Mouse (Mus musculus) ES-Bruce4 (cell line): ENCODE results near the gene Brsk2. TPM values are rescaled to one million over a fixed set of nuclear protein-coding genes. Genes with fewer than 3 reads are reported as not detected.
A peak's percentile ranks its signal among the peaks of the same experiment; 100 is the strongest.

Experiments used
- H3K27ac ChIP-seq: 2 replicates; pipeline ENCODE4 v1.5.1; 2012; ENCODE audit warnings: low read length, inconsistent platforms; ENCODE audit not compliant: insufficient read depth
- H3K27me3 ChIP-seq: 2 replicates; pipeline ENCODE4 v1.6.1; 2012; ENCODE audit warnings: mild to moderate bottlenecking, low read length, inconsistent platforms; ENCODE audit not compliant: control insufficient read depth, poor library complexity, insufficient read depth, severe bottlenecking
- H3K36me3 ChIP-seq: 2 replicates; pipeline ENCODE4 v1.6.1; 2012; ENCODE audit warnings: inconsistent platforms, mild to moderate bottlenecking, low read length, moderate library complexity; ENCODE audit not compliant: control insufficient read depth, poor library complexity, insufficient read depth, severe bottlenecking
- H3K4me1 ChIP-seq: one replicate; pipeline ENCODE4 v1.8.1; 2011; ENCODE audit warnings: low read length; ENCODE audit not compliant: control insufficient read depth, insufficient read depth
- H3K4me3 ChIP-seq: 2 replicates; pipeline ENCODE4 v1.5.1; 2011; ENCODE audit warnings: low read depth, mild to moderate bottlenecking, low read length
- H3K9ac ChIP-seq: 2 replicates; pipeline ENCODE4 v1.6.1; 2012; ENCODE audit warnings: low read depth, mild to moderate bottlenecking, inconsistent platforms; ENCODE audit not compliant: poor library complexity, severe bottlenecking
- H3K9me3 ChIP-seq: replicated peaks from 2 replicates; pipeline ENCODE4 v1.6.1; 2012; ENCODE audit warnings: mild to moderate bottlenecking, low read length, inconsistent platforms; ENCODE audit not compliant: control insufficient read depth, poor library complexity, insufficient read depth, severe bottlenecking
- CTCF ChIP-seq: IDR thresholded peaks from one replicate; pipeline ENCODE4 v1.8.1; 2011; ENCODE audit warnings: low read depth, low read length
- EP300 ChIP-seq: IDR thresholded peaks from 2 replicates; pipeline ENCODE4 v1.6.1; 2011; ENCODE audit warnings: low read depth, low read length; ENCODE audit not compliant: insufficient read depth
- POLR2A ChIP-seq: IDR thresholded peaks from one replicate; pipeline ENCODE4 v1.8.1; 2011; ENCODE audit warnings: low read length; ENCODE audit not compliant: insufficient read depth
- polyA plus RNA-seq: library from polyadenylated mRNA; stranded (reverse); fragments of >200 nt; gene quantifications from 2 replicates; pipeline ENCODE4 v1.2.4, GENCODE M21; 2011; ENCODE audit warnings: low read depth; ENCODE audit not compliant: missing spikeins, insufficient read depth, insufficient read length

Gene Brsk2
- polyA plus RNA-seq, 1 experiment = 0.75 TPM

DNA sequence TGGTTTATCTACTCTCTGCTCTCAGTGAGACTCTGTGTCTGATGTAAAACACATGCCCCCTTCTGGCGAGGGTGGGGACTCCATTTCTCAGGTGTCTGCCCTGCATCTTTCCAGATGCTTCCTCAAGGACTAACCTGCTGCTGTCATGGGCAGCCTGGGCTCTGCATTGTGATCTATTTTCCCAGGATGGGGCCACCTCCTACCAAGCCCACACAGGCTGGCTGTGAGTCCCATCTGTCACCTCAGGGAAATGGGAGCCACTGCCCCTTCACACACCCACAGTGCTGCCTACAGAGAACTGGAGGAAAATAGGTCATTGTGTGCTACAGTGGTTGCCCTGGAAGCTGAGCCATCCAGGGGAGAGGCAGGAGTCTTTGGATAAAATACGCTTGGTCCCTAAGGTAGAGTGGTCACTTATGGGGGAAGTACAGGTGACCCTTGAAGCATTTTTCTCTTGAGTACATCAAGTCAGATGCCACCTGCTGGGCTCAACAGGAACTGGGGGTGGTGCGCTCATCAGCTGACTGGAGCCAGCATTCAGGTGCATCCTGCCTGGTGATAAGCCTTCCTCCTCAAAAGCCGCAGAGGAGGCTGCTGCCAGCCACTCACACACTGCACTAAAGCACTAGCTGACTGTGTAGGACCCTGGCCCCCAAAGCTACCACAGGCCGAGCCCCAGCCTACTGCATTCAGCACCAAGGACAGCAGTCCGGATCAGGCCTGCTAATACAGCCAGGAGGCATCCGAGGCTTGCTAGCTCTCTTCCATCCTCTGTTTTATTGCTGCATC, 23.5 kb downstream of the Brsk2 start:
- Histone ChIP-seq H3K4me1 (no peaks in the 10 kb centered on the region), H3K36me3 (no peaks in the 10 kb centered on the region), H3K9me3 (no peaks in the 10 kb centered on the region), H3K4me3 (no peak overlapping the region), H3K27ac (no peak overlapping the region), H3K9ac (no peak overlapping the region), H3K27me3 (no peaks in the 10 kb centered on the region)
- TF ChIP-seq EP300 (no peak), CTCF (peak; percentile 13)

DNA sequence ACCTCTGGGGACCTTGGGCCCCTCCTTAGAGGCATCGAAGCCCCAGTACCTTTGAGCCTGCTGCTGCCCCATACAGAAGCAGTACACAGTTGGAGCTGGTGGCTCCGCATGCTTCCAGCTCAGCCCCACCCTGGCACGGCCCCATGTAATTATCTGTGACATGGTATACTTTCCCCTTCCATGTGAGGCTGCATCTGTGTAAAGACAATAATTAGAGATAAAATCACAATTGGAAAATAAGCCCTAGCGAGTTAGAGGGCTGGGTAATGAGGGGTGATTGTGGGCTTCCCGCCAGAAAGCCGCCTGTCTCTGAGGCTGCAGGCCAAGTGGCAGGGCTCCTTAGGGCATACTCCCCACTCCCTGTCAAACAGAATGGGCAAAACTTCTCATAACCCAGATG, 28.5 kb downstream of the Brsk2 start:
- no peak overlapping the region for H3K4me3 ChIP-seq
- H3K4me1 ChIP-seq = no peaks in the 10 kb centered on the region
- H3K27ac ChIP-seq = no peak overlapping the region
- H3K9me3 ChIP-seq = no peaks in the 10 kb centered on the region
- no peak overlapping the region for H3K9ac ChIP-seq
- H3K36me3 ChIP-seq = no peaks in the 10 kb centered on the region
- no peaks in the 10 kb centered on the region for H3K27me3 ChIP-seq
- no peak for TF ChIP-seq EP300
- no peak for TF ChIP-seq CTCF
- no peak for TF ChIP-seq POLR2A

DNA sequence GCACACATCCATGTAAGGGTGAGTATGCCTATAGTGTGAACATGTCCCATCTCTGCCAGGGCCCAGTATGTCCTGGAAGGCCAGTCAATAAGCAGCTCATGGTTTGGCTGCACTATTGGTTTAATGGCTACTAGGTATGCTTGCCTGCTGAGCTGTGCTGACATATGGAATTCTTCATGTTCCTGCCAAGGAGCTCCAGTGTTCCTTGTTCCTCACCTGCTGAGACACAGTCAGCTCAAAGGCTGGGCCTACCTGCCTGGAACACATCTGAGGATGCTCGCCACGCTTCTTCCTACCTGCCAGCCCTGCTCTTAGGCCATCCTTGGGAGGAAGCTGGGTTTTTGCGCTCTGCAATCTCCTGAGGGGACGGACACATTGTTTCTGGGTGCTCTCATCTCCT, 29.7 kb downstream of the Brsk2 start:
- H3K9ac ChIP-seq = no peak overlapping the region
- no peaks in the 10 kb centered on the region for H3K9me3 ChIP-seq
- no peak for TF ChIP-seq EP300
- no peak for TF ChIP-seq CTCF
- TF ChIP-seq POLR2A = no peak
- H3K4me3 ChIP-seq = no peak overlapping the region
- H3K27ac ChIP-seq = no peak overlapping the region
- no peaks in the 10 kb centered on the region for H3K36me3 ChIP-seq
- no peaks in the 10 kb centered on the region for H3K27me3 ChIP-seq
- H3K4me1 ChIP-seq = no peaks in the 10 kb centered on the region

DNA sequence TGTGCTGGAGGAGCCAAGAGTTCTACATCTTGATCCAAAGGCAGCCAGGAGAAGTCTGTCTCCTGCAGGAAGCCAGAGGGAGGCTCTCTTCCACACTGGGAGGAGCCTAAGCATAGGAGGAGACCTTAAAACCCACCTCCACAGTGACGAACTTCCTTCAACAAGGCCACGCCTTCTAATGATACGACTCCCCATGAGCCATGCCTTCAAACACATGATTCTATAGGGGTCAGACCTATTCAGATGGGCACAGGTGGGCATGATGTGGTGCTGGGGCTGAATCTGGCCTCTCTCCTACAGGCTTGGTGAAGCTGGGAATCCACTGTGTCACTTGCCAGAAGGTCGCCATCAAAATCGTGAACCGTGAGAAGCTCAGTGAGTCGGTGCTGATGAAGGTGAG, 31.7 kb downstream of the Brsk2 start:
- Histone ChIP-seq H3K36me3 (no peaks in the 10 kb centered on the region), H3K4me1 (no peaks in the 10 kb centered on the region), H3K27me3 (no peaks in the 10 kb centered on the region), H3K9me3 (no peaks in the 10 kb centered on the region), H3K9ac (no peak overlapping the region), H3K4me3 (no peak overlapping the region), H3K27ac (no peak overlapping the region)
- TF ChIP-seq CTCF = no peak
- TF ChIP-seq EP300 = no peak
- no peak for TF ChIP-seq POLR2A

DNA sequence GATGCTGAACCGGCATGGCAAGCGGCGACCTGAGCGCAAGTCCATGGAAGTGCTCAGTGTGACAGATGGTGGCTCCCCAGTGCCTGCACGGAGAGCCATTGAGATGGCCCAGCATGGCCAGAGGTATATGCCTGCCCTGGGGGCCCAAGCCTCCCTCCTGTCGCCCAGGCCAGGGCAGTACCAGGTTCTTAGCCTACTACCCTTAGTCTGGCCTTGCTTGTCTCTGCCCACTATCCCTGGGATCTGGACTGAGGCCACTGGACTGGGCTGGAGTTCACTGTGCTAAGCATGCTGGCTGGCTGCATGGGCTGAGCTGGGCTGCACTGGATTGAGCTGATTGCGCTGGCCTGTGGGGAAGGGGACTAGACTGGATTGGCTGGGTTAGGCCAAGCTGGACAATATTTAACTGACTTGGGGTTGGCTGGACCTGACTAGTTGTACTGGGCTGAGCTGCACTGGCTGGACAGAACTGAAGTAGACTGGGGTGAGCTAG, 38.8 kb downstream of the Brsk2 start:
- Histone ChIP-seq H3K36me3 (no peaks in the 10 kb centered on the region), H3K4me3 (no peak overlapping the region), H3K27me3 (no peaks in the 10 kb centered on the region), H3K9ac (no peak overlapping the region), H3K4me1 (no peaks in the 10 kb centered on the region), H3K9me3 (no peaks in the 10 kb centered on the region), H3K27ac (no peak overlapping the region)
- no peak for TF ChIP-seq CTCF
- TF ChIP-seq POLR2A = no peak
- TF ChIP-seq EP300 = no peak

DNA sequence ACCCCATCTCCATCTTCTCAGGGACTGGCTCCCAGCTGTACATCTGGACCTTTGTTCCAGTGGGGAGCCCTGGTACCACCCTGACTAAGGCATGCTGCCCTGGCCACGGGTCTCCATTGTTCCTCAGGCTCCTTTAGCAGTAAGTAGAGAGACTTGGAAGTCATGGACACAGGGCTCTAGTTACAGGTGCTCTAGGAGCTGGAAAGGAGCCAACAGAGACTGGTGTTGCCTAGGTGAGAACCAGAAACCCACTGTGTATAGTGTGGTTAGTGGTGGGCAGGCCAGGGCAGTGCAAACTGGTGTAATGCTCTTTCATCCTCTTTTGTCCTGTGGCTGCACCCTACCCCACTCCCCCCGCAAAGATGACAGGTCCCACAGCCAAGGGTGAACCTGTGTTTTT, 41.6 kb downstream of the Brsk2 start:
- Histone ChIP-seq H3K4me3 (no peak overlapping the region), H3K9ac (no peak overlapping the region), H3K27ac (no peak overlapping the region), H3K9me3 (no peaks in the 10 kb centered on the region), H3K36me3 (no peaks in the 10 kb centered on the region), H3K4me1 (no peaks in the 10 kb centered on the region), H3K27me3 (no peaks in the 10 kb centered on the region)
- TF ChIP-seq CTCF = no peak
- no peak for TF ChIP-seq EP300
